8 mouse cellular contexts compared by ENCODE assay signal in genomic region chr7:29768980-29769379, GRCm38 (mm10). TPM values are rescaled to one million over a fixed set of nuclear protein-coding genes. Genes with fewer than 3 reads are reported as not detected.
DNase-seq lines count a peak whose midpoint lies in the region; ATAC-seq and TF ChIP-seq lines count a peak whose summit lies in the region.

No protein-coding gene starts in this region.

- peaks cover 14% of the 10 kb centered on the region for H3K4me1 ChIP-seq in embryonic facial prominence, embryonic 12.5 days
- H3K4me1 ChIP-seq in intestine, embryonic 15.5 days (replicated peaks): peaks cover 5% of the 10 kb centered on the region
- H3K4me1 ChIP-seq in neural tube, embryonic 13.5 days (replicated peaks): peaks cover 38% of the 10 kb centered on the region

- H3K27me3 ChIP-seq in embryonic facial prominence, embryonic 12.5 days: no peaks in the 10 kb centered on the region
- H3K27me3 ChIP-seq in intestine, embryonic 15.5 days (replicated peaks): no peaks in the 10 kb centered on the region
- H3K27me3 ChIP-seq in neural tube, embryonic 13.5 days: no peaks in the 10 kb centered on the region

- no peak for ATAC-seq in embryonic facial prominence, embryonic 12.5 days (ENCODE audit: insufficient number of reproducible peaks, insufficient read depth, low FRiP score, low TSS enrichment)
- peak; percentile 7; the same call in 1 of the 2 replicates for ATAC-seq in intestine, embryonic 15.5 days
- ATAC-seq in neural tube, embryonic 13.5 days (ENCODE audit: low read depth): no peak
- no peak for ATAC-seq in CD4-positive, CD25-positive, alpha-beta regulatory T cell, adult 4 months

- no peak for DNase-seq in left cerebral cortex, adult 2 months (ENCODE audit: extremely low spot score in 1 of 2, low spot score in 2 of 2)
- DNase-seq in left cerebral cortex, adult 11 months (ENCODE audit: low spot score): no peak
- DNase-seq in ovary, postnatal 36 days (ENCODE audit: low spot score): no peak
- DNase-seq in layer of hippocampus, postnatal 25 days (ENCODE audit: extremely low spot score in 1 of 2, low spot score in 1 of 2): no peak

- peaks cover 22% of the 10 kb centered on the region for H3K36me3 ChIP-seq in embryonic facial prominence, embryonic 12.5 days
- H3K36me3 ChIP-seq in intestine, embryonic 15.5 days: peaks cover 14% of the 10 kb centered on the region
- H3K36me3 ChIP-seq in neural tube, embryonic 13.5 days: peaks cover 21% of the 10 kb centered on the region

- peak overlapping the region; percentile 74 for H3K4me2 ChIP-seq in embryonic facial prominence, embryonic 12.5 days (replicated peaks)
- peak overlapping the region; percentile 69 for H3K4me2 ChIP-seq in intestine, embryonic 15.5 days (replicated peaks)
- H3K4me2 ChIP-seq in neural tube, embryonic 13.5 days: peak overlapping the region; percentile 77

- peak overlapping the region; percentile 90 for H3K4me3 ChIP-seq in left cerebral cortex, adult 2 months
- H3K4me3 ChIP-seq in embryonic facial prominence, embryonic 12.5 days: peak overlapping the region; percentile 77
- peak overlapping the region; percentile 66 for H3K4me3 ChIP-seq in intestine, embryonic 15.5 days (replicated peaks)
- H3K4me3 ChIP-seq in neural tube, embryonic 13.5 days: peak overlapping the region; percentile 76

- peak overlapping the region; percentile 63 for H3K9ac ChIP-seq in embryonic facial prominence, embryonic 12.5 days
- H3K9ac ChIP-seq in intestine, embryonic 15.5 days: peak overlapping the region; percentile 67
- H3K9ac ChIP-seq in neural tube, embryonic 13.5 days: peak overlapping the region; percentile 83

- H3K27ac ChIP-seq in left cerebral cortex, adult 2 months: peak overlapping the region; percentile 88
- 0 out of 2 replicates have a peak overlapping the region, but pooled peaks have one; percentile 89 for H3K27ac ChIP-seq in embryonic facial prominence, embryonic 12.5 days
- peak overlapping the region; percentile 94; the same call in 1 of the 2 replicates for H3K27ac ChIP-seq in intestine, embryonic 15.5 days
- H3K27ac ChIP-seq in neural tube, embryonic 13.5 days (replicated peaks): peak overlapping the region; percentile 82

- TF ChIP-seq CTCF in left cerebral cortex, adult 2 months (IDR thresholded peaks at IDR 0.05): no peak

- intact Hi-C loops in left cerebral cortex, adult 2 months (cut with DNase I): loop anchor here (1.0 to 5.0 kb wide), 3 partner anchors 47 to 138 kb away; partner anchors contain the start of genes Zfp27, Zfp383, Zfp790 and Zfp940

- no peaks in the 10 kb centered on the region for H3K9me3 ChIP-seq in embryonic facial prominence, embryonic 12.5 days
- no peaks in the 10 kb centered on the region for H3K9me3 ChIP-seq in intestine, embryonic 15.5 days
- H3K9me3 ChIP-seq in neural tube, embryonic 13.5 days: no peaks in the 10 kb centered on the region

- 7% methylated on average over 10 of the region's 10 CpGs for WGBS in embryonic facial prominence, embryonic 12.5 days
- 5% methylated on average over 10 of the region's 10 CpGs for WGBS in intestine, embryonic 15.5 days
- 7% methylated on average over 10 of the region's 10 CpGs for WGBS in neural tube, embryonic 13.5 days

RNA-seq across cellular contexts. Expression of gene Zfp84, which starts 0.6 kb away (rescaled TPM):
- 10 to 100 TPM; 16.5 to 17.0 TPM for total RNA-seq in left cerebral cortex, adult 2 months (2021)
- 12.6 and 14.6 TPM in 2 replicates for polyA plus RNA-seq in embryonic facial prominence, embryonic 12.5 days (2016; fragmentation: Nextera tagmentation; extraction: Ambion mirVana)
- 10.1 and 10.3 TPM in 2 replicates for polyA plus RNA-seq in intestine, embryonic 15.5 days (2015; fragmentation: Nextera tagmentation; extraction: Ambion mirVana)
- polyA plus RNA-seq in neural tube, embryonic 13.5 days (2015; fragmentation: Nextera tagmentation; extraction: Ambion mirVana): 13.3 and 17.7 TPM in 2 replicates
- polyA plus RNA-seq in CD4-positive, CD25-positive, alpha-beta regulatory T cell, adult 4 months (2017; shearing (Covaris generic)): 10 to 100 TPM; 15.9 to 19.4 TPM
- total RNA-seq in layer of hippocampus, postnatal 25 days (2021): 10 to 100 TPM; 18.6 to 19.0 TPM

RNA-seq across cellular contexts. Expression of gene Zfp30, which starts 14.8 kb away (rescaled TPM):
- total RNA-seq in left cerebral cortex, adult 2 months (2021): 10 to 100 TPM; 11.7 to 12.3 TPM
- 10.8 and 11.1 TPM in 2 replicates for polyA plus RNA-seq in embryonic facial prominence, embryonic 12.5 days (2016; fragmentation: Nextera tagmentation; extraction: Ambion mirVana)
- polyA plus RNA-seq in intestine, embryonic 15.5 days (2015; fragmentation: Nextera tagmentation; extraction: Ambion mirVana): 3.7 and 4.2 TPM in 2 replicates
- polyA plus RNA-seq in neural tube, embryonic 13.5 days (2015; fragmentation: Nextera tagmentation; extraction: Ambion mirVana): 11.0 and 11.9 TPM in 2 replicates
- polyA plus RNA-seq in CD4-positive, CD25-positive, alpha-beta regulatory T cell, adult 4 months (2017; shearing (Covaris generic)): under 1 TPM; 0.28 to 0.56 TPM
- total RNA-seq in layer of hippocampus, postnatal 25 days (2021): 10 to 100 TPM in 1 of 2 experiments, 1 to 10 TPM in 1; 9.6 to 10.9 TPM

RNA-seq across cellular contexts. Expression of gene Catsperg2, which starts 42.1 kb away (rescaled TPM):
- total RNA-seq in left cerebral cortex, adult 2 months (2021): under 1 TPM in 1 of 2 experiments, not detected in 1; 0.23 TPM
- not detected in 2 replicates for polyA plus RNA-seq in embryonic facial prominence, embryonic 12.5 days (2016; fragmentation: Nextera tagmentation; extraction: Ambion mirVana)
- polyA plus RNA-seq in intestine, embryonic 15.5 days (2015; fragmentation: Nextera tagmentation; extraction: Ambion mirVana): 0.08 TPM in 1 of 2 replicates, not detected in the other
- polyA plus RNA-seq in neural tube, embryonic 13.5 days (2015; fragmentation: Nextera tagmentation; extraction: Ambion mirVana): 0.22 and 0.37 TPM in 2 replicates
- polyA plus RNA-seq in CD4-positive, CD25-positive, alpha-beta regulatory T cell, adult 4 months (2017; shearing (Covaris generic)): not detected
- total RNA-seq in layer of hippocampus, postnatal 25 days (2021): under 1 TPM in 1 of 2 experiments, not detected in 1; 0.52 TPM

RNA-seq across cellular contexts. Expression of gene Zfp790, which starts 46.9 kb away (rescaled TPM):
- total RNA-seq in left cerebral cortex, adult 2 months (2021): 10 to 100 TPM; 21.8 to 23.1 TPM
- 17.0 and 20.0 TPM in 2 replicates for polyA plus RNA-seq in embryonic facial prominence, embryonic 12.5 days (2016; fragmentation: Nextera tagmentation; extraction: Ambion mirVana)
- 9.9 and 10.0 TPM in 2 replicates for polyA plus RNA-seq in intestine, embryonic 15.5 days (2015; fragmentation: Nextera tagmentation; extraction: Ambion mirVana)
- 26.8 and 27.6 TPM in 2 replicates for polyA plus RNA-seq in neural tube, embryonic 13.5 days (2015; fragmentation: Nextera tagmentation; extraction: Ambion mirVana)
- polyA plus RNA-seq in CD4-positive, CD25-positive, alpha-beta regulatory T cell, adult 4 months (2017; shearing (Covaris generic)): 10 to 100 TPM; 19.6 to 25.2 TPM
- total RNA-seq in layer of hippocampus, postnatal 25 days (2021): 10 to 100 TPM; 21.0 to 22.0 TPM
